Mouse (Mus musculus): ENCODE measurements around the gene Vmn2r82. TPM values are rescaled to one million over a fixed set of nuclear protein-coding genes. Genes with fewer than 3 reads are reported as not detected.

Vmn2r82 gene
- under 1 TPM; 0.21 to 0.45 TPM for polyA plus RNA-seq (2017; shearing (Covaris generic))

DNA sequence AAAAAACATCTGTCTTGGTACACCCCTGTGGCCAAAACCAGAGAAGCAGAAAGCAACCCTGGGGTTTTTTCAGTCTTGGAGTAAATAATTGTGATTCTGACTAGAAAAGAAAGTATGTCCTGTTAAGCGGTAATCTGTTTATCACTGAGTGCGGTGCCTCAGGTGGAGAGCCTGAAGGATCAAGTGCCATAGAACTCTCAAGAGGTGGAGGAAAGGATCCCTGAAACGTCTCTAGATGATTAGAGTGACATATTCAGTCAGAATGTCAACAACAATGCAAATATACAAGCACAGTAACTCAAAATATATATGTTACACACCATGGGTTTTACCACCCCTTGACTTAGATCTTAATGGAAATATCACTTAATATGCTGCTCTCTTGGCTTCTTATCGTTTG, at the start of gene Vmn2r82:
Gene Vmn2r82, plus strand, starts transcription at position 301 of the 400 bp plus-strand sequence.

Other genes with a start within 250 kb of the Vmn2r82 start
- under 1 TPM in 1 of 2 experiments, not detected in 1; 0.71 TPM for gene Vmn2r80, start 207.8 kb upstream of the Vmn2r82 start, polyA plus RNA-seq (2017; shearing (Covaris generic))
- not detected for gene Vmn2r81, start 108.8 kb upstream of the Vmn2r82 start, polyA plus RNA-seq (2017; shearing (Covaris generic))
- gene Vmn2r83, start 112.2 kb downstream of the Vmn2r82 start, polyA plus RNA-seq (2017; shearing (Covaris generic)) = not detected
- gene Plpp2, start 177.3 kb downstream of the Vmn2r82 start, polyA plus RNA-seq (2017; shearing (Covaris generic)) = 1 to 10 TPM; 5.0 to 6.5 TPM
- 10 to 100 TPM; 39.6 to 51.5 TPM for gene Mier2, start 198.7 kb downstream of the Vmn2r82 start, polyA plus RNA-seq (2017; shearing (Covaris generic))
- gene Theg, start 230.8 kb downstream of the Vmn2r82 start, polyA plus RNA-seq (2017; shearing (Covaris generic)) = under 1 TPM in 1 of 2 experiments, not detected in 1; 0.62 TPM

Measured in inflammation-experienced regulatory T-cells (primary cell).